Mouse (Mus musculus) midbrain, embryonic 15.5 days (tissue): ENCODE measurements around the gene Dock6. TPM values are rescaled to one million over a fixed set of nuclear protein-coding genes. Genes with fewer than 3 reads are reported as not detected.

ENCODE experiments used
- ATAC-seq: fragments of 200-750 bp; cut with Nextera tagmentation; replicated peaks from 2 replicates; pipeline ENCODE4 v1.8.0; 2017; ENCODE audit warnings: moderate TSS enrichment
- H3K27ac ChIP-seq: fragments of 300-500 bp; sonication (generic); 2 replicates; pipeline ENCODE4 v1.5.1; 2015; ENCODE audit warnings: mild to moderate bottlenecking, inconsistent platforms
- H3K27me3 ChIP-seq: fragments of 300-500 bp; sonication (generic); replicated peaks from 2 replicates; pipeline ENCODE4 v1.6.1; 2015; ENCODE audit warnings: inconsistent platforms
- H3K36me3 ChIP-seq: fragments of 300-500 bp; sonication (generic); replicated peaks from 2 replicates; pipeline ENCODE4 v1.6.1; 2015; ENCODE audit warnings: inconsistent platforms
- H3K4me1 ChIP-seq: fragments of 300-500 bp; sonication (generic); 2 replicates; pipeline ENCODE4 v1.6.1; 2015; ENCODE audit warnings: inconsistent platforms
- H3K4me2 ChIP-seq: fragments of 300-500 bp; sonication (generic); 2 replicates; pipeline ENCODE4 v1.6.1; 2015; ENCODE audit warnings: inconsistent platforms, mild to moderate bottlenecking, moderate library complexity
- H3K4me3 ChIP-seq: fragments of 300-500 bp; sonication (generic); 2 replicates; pipeline ENCODE4 v1.5.1; 2015; ENCODE audit warnings: mild to moderate bottlenecking, inconsistent platforms
- H3K9ac ChIP-seq: fragments of 300-500 bp; sonication (generic); 2 replicates; pipeline ENCODE4 v1.6.1; 2015; ENCODE audit warnings: mild to moderate bottlenecking, inconsistent platforms
- H3K9me3 ChIP-seq: fragments of 300-500 bp; sonication (generic); 2 replicates; pipeline ENCODE4 v1.6.1; 2016; ENCODE audit warnings: inconsistent platforms
- WGBS: fragments of 180-500 bp; shearing (Covaris S2); methylation state at CpG from one replicate; pipeline ENCODE4 v1.1.7; 2015; ENCODE audit warnings: mixed read lengths; 5-methylcytosine and 5-hydroxymethylcytosine counted together
- polyA plus RNA-seq: library from polyadenylated mRNA; unstranded; fragments of >200 nt; fragmentation: Nextera tagmentation; extraction: Ambion mirVana; gene quantifications from 2 replicates; pipeline ENCODE4 v1.2.1, GENCODE M21; 2015

The Dock6 gene
- polyA plus RNA-seq, 1 experiment from 2014 or later: 19.2 TPM

GRCm38 (mm10) chr9:21842391-21842790 is 10.0 kb downstream of the Dock6 start:
- ATAC-seq: no peak
- no peaks in the 10 kb centered on the region for H3K9me3 ChIP-seq
- no peak overlapping the region for H3K4me2 ChIP-seq
- H3K27me3 ChIP-seq: no peaks in the 10 kb centered on the region
- no peaks in the 10 kb centered on the region for H3K36me3 ChIP-seq
- no peak overlapping the region for H3K4me3 ChIP-seq
- H3K9ac ChIP-seq: no peak overlapping the region
- no peak overlapping the region for H3K27ac ChIP-seq
- H3K4me1 ChIP-seq: no peaks in the 10 kb centered on the region
- 64% methylated on average over 5 of the region's 5 CpGs for WGBS

GRCm38 (mm10) chr9:21841340-21841739 is 11.1 kb downstream of the Dock6 start:
- H3K27me3 ChIP-seq: no peaks in the 10 kb centered on the region
- H3K9me3 ChIP-seq: no peaks in the 10 kb centered on the region
- H3K36me3 ChIP-seq: no peaks in the 10 kb centered on the region
- no peaks in the 10 kb centered on the region for H3K4me1 ChIP-seq
- no peak for ATAC-seq
- H3K9ac ChIP-seq: no peak overlapping the region
- H3K27ac ChIP-seq: no peak overlapping the region
- H3K4me3 ChIP-seq: no peak overlapping the region
- H3K4me2 ChIP-seq: no peak overlapping the region
- 98% methylated on average over 6 of the region's 6 CpGs for WGBS

- H3K4me2 ChIP-seq: no peak overlapping the region
- peak; percentile 71 for ATAC-seq
- no peak overlapping the region for H3K4me3 ChIP-seq
- H3K27ac ChIP-seq: no peak overlapping the region
- no peak overlapping the region for H3K9ac ChIP-seq
- no peaks in the 10 kb centered on the region for H3K9me3 ChIP-seq
- 60% methylated on average over 8 of the region's 8 CpGs for WGBS
- H3K36me3 ChIP-seq: no peaks in the 10 kb centered on the region
- no peaks in the 10 kb centered on the region for H3K27me3 ChIP-seq
- no peaks in the 10 kb centered on the region for H3K4me1 ChIP-seq
Measured at GRCm38 (mm10) chr9:21840115-21840787, 12.2 kb downstream of the Dock6 start.

GRCm38 (mm10) chr9:21837690-21838089 is 14.7 kb downstream of the Dock6 start:
- Histone ChIP-seq H3K27ac (no peak overlapping the region), H3K9ac (no peak overlapping the region), H3K4me3 (no peak overlapping the region), H3K4me1 (no peaks in the 10 kb centered on the region), H3K36me3 (no peaks in the 10 kb centered on the region), H3K9me3 (no peaks in the 10 kb centered on the region), H3K4me2 (no peak overlapping the region), H3K27me3 (no peaks in the 10 kb centered on the region)
- no peak for ATAC-seq
- WGBS: 98% methylated on average over 2 of the region's 2 CpGs

- Histone ChIP-seq H3K36me3 (no peaks in the 10 kb centered on the region), H3K9ac (no peak within 1 kb of the TSS)
- 88% methylated on average over 15 of the region's 15 CpGs for WGBS
Measured at GRCm38 (mm10) chr9:21835258-21835912, 17.1 kb downstream of the Dock6 start, which contains the start of gene Angptl8. Angptl8 (plus strand) TSS chr9:21835510.

GRCm38 (mm10) chr9:21831558-21832240 is 20.7 kb downstream of the Dock6 start:
- ATAC-seq: no peak
- 93% methylated on average over 20 of the region's 20 CpGs for WGBS
- Histone ChIP-seq H3K27me3 (no peaks in the 10 kb centered on the region), H3K27ac (no peak overlapping the region), H3K4me1 (no peaks in the 10 kb centered on the region), H3K4me2 (no peak overlapping the region), H3K9me3 (no peaks in the 10 kb centered on the region), H3K4me3 (no peak overlapping the region), H3K36me3 (no peaks in the 10 kb centered on the region), H3K9ac (no peak overlapping the region)

More at GRCm38 (mm10) chr9:21835258-21835912, 17.1 kb downstream of the Dock6 start, which contains the start of gene Angptl8:
- H3K9me3 ChIP-seq: no peaks in the 10 kb centered on the region
- H3K27me3 ChIP-seq: no peaks in the 10 kb centered on the region
- no peak within 1 kb of the TSS for H3K27ac ChIP-seq
- no peaks in the 10 kb centered on the region for H3K4me1 ChIP-seq
- no peak within 1 kb of the TSS for H3K4me3 ChIP-seq
- no peak within 1 kb of the TSS for H3K4me2 ChIP-seq
- ATAC-seq: no peak

GRCm38 (mm10) chr9:21830936-21831335 is 21.5 kb downstream of the Dock6 start:
- no peak for ATAC-seq
- no peaks in the 10 kb centered on the region for H3K9me3 ChIP-seq
- H3K27me3 ChIP-seq: no peaks in the 10 kb centered on the region
- no peaks in the 10 kb centered on the region for H3K36me3 ChIP-seq
- no peaks in the 10 kb centered on the region for H3K4me1 ChIP-seq
- H3K9ac ChIP-seq: no peak overlapping the region
- H3K4me2 ChIP-seq: no peak overlapping the region
- H3K27ac ChIP-seq: no peak overlapping the region
- WGBS: 84% methylated on average over 11 of the region's 11 CpGs
- H3K4me3 ChIP-seq: no peak overlapping the region

- Histone ChIP-seq H3K27me3 (no peaks in the 10 kb centered on the region), H3K27ac (no peak overlapping the region), H3K4me3 (no peak overlapping the region), H3K9ac (no peak overlapping the region), H3K36me3 (no peaks in the 10 kb centered on the region), H3K9me3 (no peaks in the 10 kb centered on the region), H3K4me1 (no peaks in the 10 kb centered on the region), H3K4me2 (no peak overlapping the region)
- 85% methylated on average over 5 of the region's 5 CpGs for WGBS
- ATAC-seq: no peak
Measured at GRCm38 (mm10) chr9:21830461-21830850, 22.0 kb downstream of the Dock6 start.

- no peaks in the 10 kb centered on the region for H3K4me1 ChIP-seq
- no peaks in the 10 kb centered on the region for H3K9me3 ChIP-seq
- WGBS: 91% methylated on average over 14 of the region's 14 CpGs
- ATAC-seq: no peak
- no peaks in the 10 kb centered on the region for H3K27me3 ChIP-seq
- H3K27ac ChIP-seq: no peak overlapping the region
- no peak overlapping the region for H3K4me3 ChIP-seq
- H3K36me3 ChIP-seq: no peaks in the 10 kb centered on the region
- no peak overlapping the region for H3K4me2 ChIP-seq
- no peak overlapping the region for H3K9ac ChIP-seq
Measured at GRCm38 (mm10) chr9:21829834-21830460, 22.5 kb downstream of the Dock6 start.

- no peak overlapping the region for H3K9ac ChIP-seq
- H3K4me2 ChIP-seq: no peak overlapping the region
- ATAC-seq: no peak
- H3K4me3 ChIP-seq: no peak overlapping the region
- H3K4me1 ChIP-seq: no peaks in the 10 kb centered on the region
- no peaks in the 10 kb centered on the region for H3K27me3 ChIP-seq
- WGBS: 69% methylated on average over 10 of the region's 10 CpGs
- H3K27ac ChIP-seq: no peak overlapping the region
- H3K9me3 ChIP-seq: no peaks in the 10 kb centered on the region
- no peaks in the 10 kb centered on the region for H3K36me3 ChIP-seq
Measured at GRCm38 (mm10) chr9:21824366-21824765, 28.1 kb downstream of the Dock6 start.

- Histone ChIP-seq H3K36me3 (no peaks in the 10 kb centered on the region), H3K4me3 (no peak overlapping the region), H3K4me1 (no peaks in the 10 kb centered on the region), H3K4me2 (no peak overlapping the region), H3K27ac (no peak overlapping the region), H3K9ac (no peak overlapping the region), H3K27me3 (no peaks in the 10 kb centered on the region), H3K9me3 (no peaks in the 10 kb centered on the region)
- ATAC-seq: no peak
- 75% methylated on average over 4 of the region's 4 CpGs for WGBS
Measured at GRCm38 (mm10) chr9:21823957-21824356, 28.5 kb downstream of the Dock6 start.

GRCm38 (mm10) chr9:21822686-21823085 is 29.7 kb downstream of the Dock6 start:
- H3K27ac ChIP-seq: no peak overlapping the region
- no peak overlapping the region for H3K4me2 ChIP-seq
- H3K4me1 ChIP-seq: no peaks in the 10 kb centered on the region
- H3K36me3 ChIP-seq: no peaks in the 10 kb centered on the region
- H3K27me3 ChIP-seq: no peaks in the 10 kb centered on the region
- WGBS: 81% methylated on average over 6 of the region's 6 CpGs
- no peak overlapping the region for H3K9ac ChIP-seq
- H3K4me3 ChIP-seq: no peak overlapping the region
- ATAC-seq: no peak
- no peaks in the 10 kb centered on the region for H3K9me3 ChIP-seq
